Mouse (Mus musculus): ENCODE measurements around the gene Ftl1-ps1. TPM values are rescaled to one million over a fixed set of nuclear protein-coding genes. Genes with fewer than 3 reads are reported as not detected.

The Ftl1-ps1 gene
- polyA plus RNA-seq (2015; fragmentation: Nextera tagmentation; extraction: Ambion mirVana): 115 TPM in 2 replicates

DNA sequence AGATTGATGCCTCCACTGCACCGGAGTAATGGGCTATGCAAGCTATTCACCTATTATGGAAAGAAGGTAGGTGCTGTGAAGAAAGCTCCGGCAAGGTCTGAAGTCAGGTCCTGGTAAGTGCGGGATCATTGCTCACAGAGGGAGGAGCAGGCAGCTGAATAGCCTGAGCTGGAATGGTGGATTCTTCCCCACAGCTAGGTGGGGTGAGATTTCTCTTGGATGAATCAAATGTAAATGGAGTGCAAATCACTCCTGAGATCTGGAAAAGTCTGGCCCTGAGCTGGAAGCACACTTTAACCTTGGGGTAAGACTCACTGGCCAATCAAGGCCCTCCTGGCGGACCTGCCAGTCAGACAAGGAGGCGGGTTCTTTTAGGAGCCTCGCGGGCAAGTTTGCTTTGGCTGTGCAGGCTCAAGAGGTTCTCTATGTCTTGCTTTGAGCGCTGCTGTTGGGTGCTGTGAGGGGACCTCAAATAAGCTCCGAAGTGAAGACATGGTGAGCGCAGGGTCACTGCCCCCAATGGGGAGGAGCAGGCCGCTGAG, at the start of gene Ftl1-ps1:
Gene Ftl1-ps1, plus strand, starts transcription at position 397 of the 542 bp plus-strand sequence.
- 11% methylated on average over 11 of the region's 11 CpGs for WGBS
- peak within 1 kb of the TSS; percentile 29 for H3K4me2 ChIP-seq
- no peaks in the 10 kb centered on the region for H3K9me3 ChIP-seq (replicated peaks)
- H3K4me3 ChIP-seq: no peak within 1 kb of the TSS
- H3K27me3 ChIP-seq: peaks cover 7% of the 10 kb centered on the region
- H3K9ac ChIP-seq: no peak within 1 kb of the TSS
- no peaks in the 10 kb centered on the region for H3K4me1 ChIP-seq
- ATAC-seq: no peak
- no peak within 1 kb of the TSS for H3K27ac ChIP-seq
- no peaks in the 10 kb centered on the region for H3K36me3 ChIP-seq (ENCODE audit: poor library complexity, severe bottlenecking)

DNA sequence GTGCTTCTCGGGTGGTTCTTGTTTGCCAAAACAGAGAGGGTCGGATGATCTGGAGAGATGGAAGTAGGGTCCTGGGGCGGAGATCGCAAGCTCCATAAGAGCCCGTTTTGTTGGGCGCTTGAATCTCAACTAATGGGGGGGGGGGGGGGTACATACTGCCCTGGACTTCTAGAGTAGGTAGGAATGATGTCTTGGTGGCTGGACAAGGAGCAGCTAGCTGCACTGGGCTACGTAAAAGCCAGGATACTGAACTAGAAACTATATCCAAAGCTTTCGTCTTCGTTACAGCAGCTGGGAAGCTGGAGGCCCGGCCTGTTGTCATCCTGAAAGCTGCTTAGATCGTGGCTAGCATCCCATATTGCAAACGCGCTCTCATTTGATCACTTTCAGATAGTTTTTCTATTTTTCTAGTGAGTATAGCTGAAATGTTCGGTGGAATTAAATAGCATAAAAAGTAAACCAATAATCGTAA, 49.0 kb upstream of the Ftl1-ps1 start:
- WGBS: 2% methylated on average over 15 of the region's 15 CpGs
- Histone ChIP-seq H3K4me1 (peaks cover 25% of the 10 kb centered on the region), H3K9me3 (replicated peaks) (no peaks in the 10 kb centered on the region), H3K27me3 (no peaks in the 10 kb centered on the region), H3K4me3 (peak overlapping the region; percentile 67), H3K27ac (peak overlapping the region; percentile 61), H3K4me2 (peak overlapping the region; percentile 78), H3K36me3 (ENCODE audit: poor library complexity, severe bottlenecking) (peaks cover 15% of the 10 kb centered on the region), H3K9ac (peak overlapping the region; percentile 89)
- peak; percentile 66 for ATAC-seq

GRCm38 (mm10) chr13:74356491-74356890, 43.0 kb upstream of the Ftl1-ps1 start:
- 96% methylated on average over 13 of the region's 13 CpGs for WGBS
- no peaks in the 10 kb centered on the region for H3K9me3 ChIP-seq (replicated peaks)
- H3K36me3 ChIP-seq (ENCODE audit: poor library complexity, severe bottlenecking): peaks cover 66% of the 10 kb centered on the region
- no peak overlapping the region for H3K27ac ChIP-seq
- H3K4me2 ChIP-seq: no peak overlapping the region
- no peaks in the 10 kb centered on the region for H3K27me3 ChIP-seq
- no peak overlapping the region for H3K4me3 ChIP-seq
- no peak for ATAC-seq
- H3K9ac ChIP-seq: no peak overlapping the region
- no peaks in the 10 kb centered on the region for H3K4me1 ChIP-seq

- ATAC-seq: no peak
- 80% methylated on average over 2 of the region's 2 CpGs for WGBS
Observed at GRCm38 (mm10) chr13:74362218-74362617, 37.3 kb upstream of the Ftl1-ps1 start.

DNA sequence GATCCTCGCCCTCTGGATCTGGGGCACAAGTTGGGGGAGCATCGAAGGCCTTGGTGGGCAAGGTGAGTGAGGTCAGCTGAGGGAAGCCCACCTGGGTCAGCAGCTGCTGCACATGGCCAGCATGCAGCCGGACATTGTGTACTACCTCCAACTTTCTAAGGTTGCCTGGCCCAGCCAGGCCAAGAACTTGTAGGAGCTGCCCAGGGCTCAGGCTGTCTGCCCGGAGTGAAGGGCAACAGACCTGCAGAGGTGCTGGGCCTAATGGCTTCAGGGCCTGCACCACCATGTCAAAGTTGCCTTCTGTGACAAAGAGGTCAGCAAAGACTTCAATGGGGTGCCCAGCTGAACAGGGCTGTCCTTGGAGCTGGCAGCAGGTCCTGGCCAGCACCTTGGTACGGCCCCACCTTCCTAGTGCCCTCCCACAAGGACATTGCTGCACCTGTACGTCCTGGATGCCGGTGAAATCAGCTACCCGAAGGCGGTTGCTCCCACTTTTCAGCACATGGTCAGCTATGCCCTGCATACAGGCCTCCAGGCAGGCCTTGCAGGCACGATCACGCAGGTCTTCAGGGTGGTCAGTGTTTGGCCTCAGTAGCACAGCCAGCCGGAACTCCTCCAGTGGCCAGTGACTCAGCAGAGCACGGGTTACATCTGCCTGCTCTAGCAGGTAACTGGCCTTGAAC, 36.2 kb upstream of the Ftl1-ps1 start:
- ATAC-seq: 0 out of 2 replicates have a peak, but pooled peaks have one; percentile 30
- H3K27me3 ChIP-seq: no peaks in the 10 kb centered on the region
- H3K4me3 ChIP-seq: no peak overlapping the region
- H3K4me1 ChIP-seq: no peaks in the 10 kb centered on the region
- 89% methylated on average over 13 of the region's 13 CpGs for WGBS
- H3K9me3 ChIP-seq (replicated peaks): no peaks in the 10 kb centered on the region
- no peak overlapping the region for H3K4me2 ChIP-seq
- H3K27ac ChIP-seq: no peak overlapping the region
- H3K9ac ChIP-seq: no peak overlapping the region
- H3K36me3 ChIP-seq (ENCODE audit: poor library complexity, severe bottlenecking): peaks cover 46% of the 10 kb centered on the region

More at GRCm38 (mm10) chr13:74362218-74362617, 37.3 kb upstream of the Ftl1-ps1 start:
- H3K4me2 ChIP-seq: no peak overlapping the region
- H3K4me1 ChIP-seq: no peaks in the 10 kb centered on the region
- no peak overlapping the region for H3K9ac ChIP-seq
- no peak overlapping the region for H3K27ac ChIP-seq
- H3K36me3 ChIP-seq (ENCODE audit: poor library complexity, severe bottlenecking): peaks cover 55% of the 10 kb centered on the region
- H3K4me3 ChIP-seq: no peak overlapping the region
- no peaks in the 10 kb centered on the region for H3K27me3 ChIP-seq
- H3K9me3 ChIP-seq (replicated peaks): no peaks in the 10 kb centered on the region

GRCm38 (mm10) chr13:74363859-74364235, 35.6 kb upstream of the Ftl1-ps1 start, which contains the start of gene Lrrc14b:
Gene Lrrc14b, minus strand, starts transcription at chr13:74364005.
- Histone ChIP-seq H3K9me3 (replicated peaks) (no peaks in the 10 kb centered on the region), H3K36me3 (ENCODE audit: poor library complexity, severe bottlenecking) (peaks cover 42% of the 10 kb centered on the region), H3K4me3 (no peak within 1 kb of the TSS), H3K4me2 (no peak within 1 kb of the TSS), H3K9ac (no peak within 1 kb of the TSS), H3K4me1 (no peaks in the 10 kb centered on the region), H3K27ac (no peak within 1 kb of the TSS), H3K27me3 (no peaks in the 10 kb centered on the region)
- WGBS: 89% methylated on average over 8 of the region's 8 CpGs
- no peak for ATAC-seq

DNA sequence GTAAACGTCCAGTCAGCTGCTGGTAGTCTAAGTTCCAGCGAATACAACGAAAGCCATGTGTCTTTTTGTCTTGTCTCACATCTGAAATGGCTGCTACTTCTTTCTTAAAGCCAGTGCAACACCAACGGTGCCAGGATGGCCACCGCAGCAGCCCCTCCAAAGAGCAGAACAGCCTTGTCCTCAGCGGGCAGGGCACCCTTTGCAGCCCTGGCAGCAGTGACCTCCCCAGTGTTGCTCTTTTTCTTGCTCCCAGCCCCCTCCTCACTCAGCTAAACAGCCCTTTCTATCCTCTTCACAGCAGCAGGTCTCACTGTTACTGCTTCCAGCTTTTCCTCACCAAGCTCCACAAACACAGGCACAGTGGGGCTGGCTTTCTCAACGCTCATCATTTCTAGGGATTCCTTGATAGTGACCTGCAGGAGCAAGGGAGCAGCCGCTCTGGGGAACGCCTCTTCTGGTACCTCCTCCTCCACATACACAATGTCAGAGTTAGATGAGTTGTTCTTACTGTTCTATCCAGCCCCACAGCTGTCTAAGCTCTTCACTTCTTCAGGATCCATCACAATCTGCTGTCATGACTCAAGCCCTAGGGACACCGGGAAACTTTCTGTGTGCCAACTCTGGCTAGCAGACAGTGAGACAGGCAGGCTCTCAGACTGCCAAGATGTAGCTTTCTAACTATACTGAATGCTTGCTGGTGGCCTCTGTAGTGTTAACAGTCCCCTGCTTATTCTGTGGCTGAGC, 17.8 kb upstream of the Ftl1-ps1 start:
- no peak overlapping the region for H3K4me3 ChIP-seq
- peaks cover 16% of the 10 kb centered on the region for H3K4me1 ChIP-seq
- H3K9me3 ChIP-seq (replicated peaks): no peaks in the 10 kb centered on the region
- peak; percentile 67 for ATAC-seq
- H3K9ac ChIP-seq: peak overlapping the region; percentile 38; the same call in 1 of the 2 replicates
- 60% methylated on average over 10 of the region's 10 CpGs for WGBS
- no peaks in the 10 kb centered on the region for H3K36me3 ChIP-seq (ENCODE audit: poor library complexity, severe bottlenecking)
- peak overlapping the region; percentile 23 for H3K4me2 ChIP-seq
- no peak overlapping the region for H3K27ac ChIP-seq
- H3K27me3 ChIP-seq: 0 out of 2 replicates have a peak, but pooled peaks cover 2% of the 10 kb centered on the region

DNA sequence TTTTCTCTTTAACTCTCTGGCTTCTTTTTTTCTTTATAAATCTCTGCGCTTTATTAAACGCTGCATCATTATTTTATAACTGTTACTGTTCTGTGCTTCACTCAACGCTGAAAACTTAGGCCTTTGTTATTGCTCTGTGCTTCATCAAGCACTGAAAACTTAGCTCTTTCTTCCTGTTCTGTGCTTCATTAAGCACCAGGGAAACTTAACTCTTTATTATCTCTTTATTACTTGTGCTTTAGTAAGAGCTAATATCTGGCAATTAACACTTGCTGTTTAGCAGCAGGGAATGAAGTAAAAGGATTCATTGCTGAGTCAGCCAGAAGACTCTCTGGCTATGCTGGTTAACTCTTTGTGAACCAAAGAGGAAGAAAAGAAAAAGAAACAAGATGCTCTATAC, 17.2 kb upstream of the Ftl1-ps1 start:
- Histone ChIP-seq H3K36me3 (ENCODE audit: poor library complexity, severe bottlenecking) (no peaks in the 10 kb centered on the region), H3K9ac (no peak overlapping the region), H3K4me3 (no peak overlapping the region), H3K27me3 (0 out of 2 replicates have a peak, but pooled peaks cover 2% of the 10 kb centered on the region), H3K4me1 (peaks cover 16% of the 10 kb centered on the region), H3K4me2 (peak overlapping the region; percentile 23; the same call in 1 of the 2 replicates), H3K27ac (no peak overlapping the region), H3K9me3 (replicated peaks) (no peaks in the 10 kb centered on the region)
- 21% methylated on average over 3 of the region's 3 CpGs for WGBS
- ATAC-seq: peak; percentile 38

DNA sequence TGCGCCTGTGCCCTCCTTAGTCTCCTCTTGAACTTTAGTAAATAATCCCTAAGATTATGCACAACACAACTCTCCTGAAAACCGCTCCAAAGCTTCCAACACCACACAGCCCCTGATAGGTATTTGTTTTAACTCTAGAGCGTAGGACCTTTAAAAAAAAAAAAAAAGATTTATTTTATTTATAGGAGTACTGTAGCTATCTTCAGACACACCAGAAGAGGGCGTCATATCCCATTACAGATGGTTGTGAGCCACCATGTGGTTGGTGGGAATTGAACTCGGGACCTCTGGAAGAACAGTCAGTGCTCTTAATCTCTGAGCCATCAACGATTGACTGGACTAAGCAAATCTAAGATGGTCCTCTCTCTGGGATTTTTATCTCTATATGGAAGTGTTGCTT, 9.8 kb upstream of the Ftl1-ps1 start:
- WGBS: 78% methylated on average over 6 of the region's 6 CpGs
- Histone ChIP-seq H3K4me3 (peak overlapping the region; percentile 63), H3K4me1 (peaks cover 5% of the 10 kb centered on the region; the same call in 1 of the 2 replicates), H3K27me3 (no peaks in the 10 kb centered on the region), H3K4me2 (peak overlapping the region; percentile 70), H3K27ac (no peak overlapping the region), H3K36me3 (ENCODE audit: poor library complexity, severe bottlenecking) (no peaks in the 10 kb centered on the region), H3K9ac (no peak overlapping the region), H3K9me3 (replicated peaks) (no peaks in the 10 kb centered on the region)
- ATAC-seq: no peak

DNA sequence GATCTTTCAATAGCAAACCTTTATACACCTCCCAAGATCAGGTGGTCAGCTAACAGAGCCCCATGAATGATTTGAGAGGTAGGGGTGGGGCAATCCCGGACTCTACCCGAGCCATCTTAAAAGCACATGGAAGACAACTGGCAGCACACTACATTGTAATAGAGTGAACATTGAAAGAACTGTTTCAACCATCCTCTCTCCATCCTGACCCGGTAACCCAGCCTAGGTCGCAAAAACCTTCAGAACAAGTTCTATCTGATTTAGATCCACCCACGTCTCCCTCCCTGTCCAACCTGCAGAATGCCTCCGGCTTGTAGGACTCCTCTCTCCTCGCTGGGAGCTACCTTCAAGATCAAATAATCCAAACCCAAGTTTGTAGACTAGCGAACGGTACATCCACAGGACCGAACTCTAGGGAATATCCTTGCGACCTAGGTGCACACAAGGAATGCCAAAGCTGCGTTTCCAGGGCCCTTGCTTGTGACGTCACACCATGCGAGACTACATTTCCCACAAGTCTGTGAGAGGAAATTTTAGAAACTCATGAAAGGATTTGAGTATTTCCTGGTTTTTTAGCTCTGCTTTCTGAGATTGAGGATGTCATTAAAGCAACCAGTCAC, 9.0 kb upstream of the Ftl1-ps1 start, which contains the start of gene Zfp72:
Gene Zfp72, minus strand, starts transcription at position 466 of the 620 bp plus-strand sequence.
- ATAC-seq: peak; percentile 95
- no peaks in the 10 kb centered on the region for H3K36me3 ChIP-seq (ENCODE audit: poor library complexity, severe bottlenecking)
- H3K4me1 ChIP-seq: peaks cover 5% of the 10 kb centered on the region; the same call in 1 of the 2 replicates
- no peak within 1 kb of the TSS for H3K27ac ChIP-seq
- H3K4me2 ChIP-seq: peak within 1 kb of the TSS; percentile 70
- no peaks in the 10 kb centered on the region for H3K9me3 ChIP-seq (replicated peaks)
- H3K27me3 ChIP-seq: no peaks in the 10 kb centered on the region
- 2% methylated on average over 14 of the region's 14 CpGs for WGBS
- H3K4me3 ChIP-seq: peak within 1 kb of the TSS; percentile 63
- peak within 1 kb of the TSS; percentile 63 for H3K9ac ChIP-seq

GRCm38 (mm10) chr13:74391156-74391555, 8.3 kb upstream of the Ftl1-ps1 start:
- no peak overlapping the region for H3K9ac ChIP-seq
- H3K36me3 ChIP-seq (ENCODE audit: poor library complexity, severe bottlenecking): no peaks in the 10 kb centered on the region
- H3K27ac ChIP-seq: no peak overlapping the region
- no peaks in the 10 kb centered on the region for H3K9me3 ChIP-seq (replicated peaks)
- H3K4me1 ChIP-seq: peaks cover 5% of the 10 kb centered on the region; the same call in 1 of the 2 replicates
- no peak overlapping the region for H3K4me3 ChIP-seq
- 79% methylated on average over 2 of the region's 2 CpGs for WGBS
- ATAC-seq: peak; percentile 41
- H3K4me2 ChIP-seq: no peak overlapping the region
- no peaks in the 10 kb centered on the region for H3K27me3 ChIP-seq

Measured in forebrain, embryonic 13.5 days (tissue).